Mouse (Mus musculus) liver, embryonic 14.5 days (tissue): ENCODE results near the gene Vapb. TPM values are rescaled to one million over a fixed set of nuclear protein-coding genes. Genes with fewer than 3 reads are reported as not detected.

Experiments used
- ATAC-seq: fragments of 200-750 bp; cut with Nextera tagmentation; 2 replicates; pipeline ENCODE4 v1.8.0; 2017; ENCODE audit warnings: moderate number of reproducible peaks, mild to moderate bottlenecking, moderate library complexity; ENCODE audit not compliant: insufficient read depth
- DNase-seq, 3 experiments: peaks; one replicate each; pipeline ENCODE4 v3.0.0-alpha.2; 2012 to 2013; ENCODE audit warnings: low read depth in 3 of 3, low spot score in 3 of 3
- H3K27ac ChIP-seq: fragments of 300-500 bp; sonication (generic); 2 replicates; pipeline ENCODE4 v1.5.1; 2014; ENCODE audit warnings: moderate library complexity, mild to moderate bottlenecking, control low read depth, inconsistent platforms
- H3K27me3 ChIP-seq: fragments of 300-500 bp; sonication (generic); 2 replicates; pipeline ENCODE4 v1.6.1; 2014; ENCODE audit warnings: mild to moderate bottlenecking, low read length, moderate library complexity; ENCODE audit not compliant: control insufficient read depth, insufficient read depth
- H3K36me3 ChIP-seq: fragments of 300-500 bp; sonication (generic); replicated peaks from 2 replicates; pipeline ENCODE4 v1.6.1; 2014; ENCODE audit warnings: low read depth; ENCODE audit not compliant: control insufficient read depth, insufficient read depth
- H3K4me1 ChIP-seq, 2 experiments: fragments of 200-500 bp in 1 of 2; fragments of 300-500 bp in 1 of 2; sonication (generic) in 1 of 2; replicated peaks; 2 replicates each; pipeline ENCODE4 v1.6.1; 2012 to 2014; ENCODE audit warnings: antibody characterized with exemption in 1 of 2, inconsistent platforms in 1 of 2, low read length in 1 of 2; ENCODE audit not compliant: control insufficient read depth in 2 of 2, insufficient read depth in 2 of 2
- H3K4me2 ChIP-seq: fragments of 300-500 bp; sonication (generic); 2 replicates; pipeline ENCODE4 v1.6.1; 2014; ENCODE audit warnings: low read depth, mild to moderate bottlenecking, control low read depth, moderate library complexity
- H3K4me3 ChIP-seq, 2 experiments: fragments of 200-500 bp in 1 of 2; fragments of 300-500 bp in 1 of 2; sonication (generic) in 1 of 2; 2 replicates each; pipeline ENCODE4 v1.5.1; 2012 to 2014; ENCODE audit warnings: low read depth in 2 of 2, low read length in 2 of 2, mild to moderate bottlenecking in 2 of 2, control low read depth in 1 of 2, inconsistent platforms in 1 of 2, moderate library complexity in 1 of 2; ENCODE audit not compliant: insufficient read depth in 1 of 2
- H3K9ac ChIP-seq: fragments of 300-500 bp; sonication (generic); replicated peaks from 2 replicates; pipeline ENCODE4 v1.6.1; 2014; ENCODE audit warnings: mild to moderate bottlenecking, control low read depth, moderate library complexity
- H3K9me3 ChIP-seq: fragments of 300-500 bp; sonication (generic); 2 replicates; pipeline ENCODE4 v1.6.1; 2016; ENCODE audit warnings: low read length, mixed read lengths; ENCODE audit not compliant: control insufficient read depth
- CTCF ChIP-seq: IDR thresholded peaks from 2 replicates; pipeline ENCODE4 v1.5.1; 2016; ENCODE audit warnings: antibody characterized with exemption, low read depth, control low read depth
- EP300 ChIP-seq: IDR thresholded peaks from 2 replicates; pipeline ENCODE4 v1.6.1; 2016; ENCODE audit warnings: antibody characterized with exemption, low read depth
- WGBS: fragments of 180-500 bp; shearing (Covaris S2); extraction: QIAGEN DNeasy Blood & Tissue Kit; methylation state at CpG from one replicate; pipeline ENCODE4 v1.1.7; 2014; ENCODE audit not compliant: insufficient replicate concordance; 5-methylcytosine and 5-hydroxymethylcytosine counted together
- microRNA-seq: library from miRNA; unstranded; fragments of <30 nt; microRNA quantifications from one replicate; pipeline ENCODE4, GENCODE M21; 2016
- polyA plus RNA-seq, 2 experiments: library from polyadenylated mRNA; depleted of rRNA in 1 of 2; stranded (reverse) in 1 of 2; unstranded in 1 of 2; fragments of >200 nt; fragmentation: Nextera tagmentation in 1 of 2; extraction: Ambion mirVana in 1 of 2; gene quantifications; 2 replicates each; pipeline versions ENCODE4 v1.2.1 to v1.2.3; 2012 to 2014

Gene Vapb
- polyA plus RNA-seq, 2 experiments = 5.8 to 8.3 TPM

DNA sequence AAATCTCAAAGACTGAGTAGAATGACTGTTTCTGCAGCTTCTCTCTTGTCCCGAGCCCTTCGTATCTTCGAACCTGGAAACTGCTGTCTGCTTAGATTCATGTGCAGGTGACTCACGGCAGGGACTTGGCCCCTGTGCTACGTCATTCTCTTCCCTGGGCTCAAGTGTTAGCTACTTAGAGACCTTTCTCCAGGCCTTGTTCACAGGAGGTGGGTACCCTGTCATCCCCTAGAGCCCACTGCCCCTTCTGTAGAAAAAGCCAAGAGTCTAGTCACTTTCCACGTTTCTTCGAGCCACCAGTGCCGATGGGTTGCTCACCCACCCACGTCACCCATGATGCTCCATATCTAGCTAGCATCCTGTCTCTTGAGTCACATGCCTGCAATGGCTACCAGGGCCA is 89.9 kb downstream of the Vapb start:
- Histone ChIP-seq H3K4me1 (no peaks in the 10 kb centered on the region), H3K9me3 (no peaks in the 10 kb centered on the region), H3K9ac (no peak overlapping the region), H3K27ac (no peak overlapping the region), H3K27me3 (no peaks in the 10 kb centered on the region), H3K4me3 (no peak overlapping the region), H3K36me3 (no peaks in the 10 kb centered on the region), H3K4me2 (no peak overlapping the region)
- ATAC-seq = no peak
- WGBS = 77% methylated on average over 9 of the region's 9 CpGs
- no peak for TF ChIP-seq CTCF
- TF ChIP-seq EP300 = no peak
- no peak for DNase-seq

DNA sequence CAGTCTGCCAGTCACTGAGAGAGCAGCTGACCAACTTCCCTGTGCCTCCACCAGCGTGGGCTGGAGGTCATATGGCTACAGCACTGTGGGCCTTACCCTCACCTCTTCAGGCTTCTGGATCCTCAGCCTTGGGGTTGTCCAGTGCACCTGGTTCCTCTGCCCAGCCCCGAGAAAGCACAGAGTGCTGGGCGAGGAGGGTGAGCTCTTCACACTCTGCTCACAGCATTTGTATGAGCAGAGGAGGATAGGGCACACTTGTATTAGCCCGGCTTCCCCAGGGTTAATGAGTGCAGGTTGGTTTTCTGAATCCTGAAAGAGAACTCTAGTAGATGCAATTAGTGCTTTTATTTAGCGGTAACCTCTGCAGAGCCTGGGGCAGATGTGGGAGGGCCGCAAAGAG is 90.8 kb downstream of the Vapb start:
- H3K27ac ChIP-seq = no peak overlapping the region
- no peaks in the 10 kb centered on the region for H3K9me3 ChIP-seq
- DNase-seq = no peak
- no peaks in the 10 kb centered on the region for H3K27me3 ChIP-seq
- H3K36me3 ChIP-seq = no peaks in the 10 kb centered on the region
- no peak overlapping the region for H3K9ac ChIP-seq
- no peak overlapping the region for H3K4me2 ChIP-seq
- H3K4me3 ChIP-seq = no peak overlapping the region
- no peaks in the 10 kb centered on the region for H3K4me1 ChIP-seq
- no peak for ATAC-seq
- 57% methylated on average over 6 of the region's 6 CpGs for WGBS
- no peak for TF ChIP-seq EP300
- TF ChIP-seq CTCF = no peak

- no peak for TF ChIP-seq CTCF
- no peak for TF ChIP-seq EP300
- 60% methylated on average over 7 of the region's 7 CpGs for WGBS
- no peak overlapping the region for H3K9ac ChIP-seq
- ATAC-seq (no peak), DNase-seq (no peak)
- no peaks in the 10 kb centered on the region for H3K9me3 ChIP-seq
- H3K4me2 ChIP-seq = no peak overlapping the region
- no peaks in the 10 kb centered on the region for H3K36me3 ChIP-seq
- no peaks in the 10 kb centered on the region for H3K27me3 ChIP-seq
- H3K27ac ChIP-seq = no peak overlapping the region
- no peaks in the 10 kb centered on the region for H3K4me1 ChIP-seq
- no peak overlapping the region for H3K4me3 ChIP-seq
These were observed 95.6 kb downstream of the Vapb start for GRCm38 (mm10) chr2:173832828-173833492.

Small RNAs within 50 kb of the gene (microRNA-seq; reads per million reads assigned to microRNA genes)
- gene Mir6340 = not detected

Other genes starting within 250 kb of the Vapb start
- not detected in 2 replicates for gene 1700021F07Rik, start 214.9 kb upstream of the Vapb start, polyA plus RNA-seq (2012; rRNA removed)
- gene 1700021F07Rik, start 214.9 kb upstream of the Vapb start, polyA plus RNA-seq (2014; fragmentation: Nextera tagmentation; extraction: Ambion mirVana) = not detected in 2 replicates
- not detected in 2 replicates for gene Ankrd60, start 159.1 kb upstream of the Vapb start, polyA plus RNA-seq (2012; rRNA removed)
- not detected in 2 replicates for gene Ankrd60, start 159.1 kb upstream of the Vapb start, polyA plus RNA-seq (2014; fragmentation: Nextera tagmentation; extraction: Ambion mirVana)
- gene Rab22a, start 77.8 kb upstream of the Vapb start, polyA plus RNA-seq (2012; rRNA removed) = 2.7 and 3.7 TPM in 2 replicates
- gene Rab22a, start 77.8 kb upstream of the Vapb start, polyA plus RNA-seq (2014; fragmentation: Nextera tagmentation; extraction: Ambion mirVana) = 13.2 and 15.6 TPM in 2 replicates
- not detected in 2 replicates for gene 1700010B08Rik, start 18.1 kb upstream of the Vapb start, polyA plus RNA-seq (2012; rRNA removed)
- not detected in 2 replicates for gene 1700010B08Rik, start 18.1 kb upstream of the Vapb start, polyA plus RNA-seq (2014; fragmentation: Nextera tagmentation; extraction: Ambion mirVana)